Mouse (Mus musculus) macrophage (primary cell): ENCODE results near the gene Coa4. TPM values are rescaled to one million over a fixed set of nuclear protein-coding genes. Genes with fewer than 3 reads are reported as not detected.

Source experiments
- H3K27ac ChIP-seq: fragments of 350-480 bp; formaldehyde crosslinking; 2 replicates; pipeline ENCODE4 v1.9.0; 2021
- H3K36me3 ChIP-seq: fragments of 350-480 bp; formaldehyde crosslinking; 2 replicates; pipeline ENCODE4 v1.9.0; 2021; ENCODE audit errors: inconsistent target
- H3K4me3 ChIP-seq: fragments of 350-480 bp; formaldehyde crosslinking; 2 replicates; pipeline ENCODE4 v1.9.0; 2021; ENCODE audit errors: inconsistent target
- H3K79me2 ChIP-seq: fragments of 350-480 bp; formaldehyde crosslinking; 2 replicates; pipeline ENCODE4 v1.9.0; 2021; ENCODE audit errors: inconsistent target
- WGBS: methylation state at CpG from one replicate; pipeline ENCODE4 v1.1.7; 2026; ENCODE audit warnings: inconsistent platforms; ENCODE audit not compliant: missing documents; 5-methylcytosine and 5-hydroxymethylcytosine counted together
- polyA plus RNA-seq: library from polyadenylated mRNA; stranded (reverse); fragments of 250-400 nt; gene quantifications from 3 replicates; pipeline ENCODE4 v1.2.4, GENCODE M21; 2018; ENCODE audit warnings: inconsistent platforms

The Coa4 gene
- polyA plus RNA-seq, 1 experiment from 2014 or later, result 48.0 TPM

DNA sequence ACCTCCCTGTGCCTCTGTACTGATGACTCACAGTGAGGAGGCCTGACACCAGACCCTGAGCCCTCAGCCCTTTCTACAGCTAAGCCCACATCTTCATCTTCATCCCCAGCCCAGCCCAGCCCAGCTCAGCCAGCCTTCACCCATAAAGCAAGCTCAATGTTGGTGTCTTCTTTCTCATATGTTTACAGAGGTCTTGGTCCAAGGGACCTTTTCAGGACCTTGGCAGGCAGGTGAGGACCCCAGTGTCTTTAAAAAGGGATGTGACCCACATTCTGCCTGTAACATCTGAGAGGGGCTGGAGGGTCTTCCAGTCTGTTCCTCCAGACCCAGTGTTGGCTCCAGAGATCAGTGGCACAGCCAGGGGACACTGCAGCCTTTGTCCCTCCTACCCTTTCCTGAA, 37.4 kb upstream of the Coa4 start:
- H3K27ac ChIP-seq, result no peak overlapping the region
- H3K36me3 ChIP-seq, result peaks cover 36% of the 10 kb centered on the region
- H3K79me2 ChIP-seq, result peaks cover 31% of the 10 kb centered on the region
- no peak overlapping the region for H3K4me3 ChIP-seq

DNA sequence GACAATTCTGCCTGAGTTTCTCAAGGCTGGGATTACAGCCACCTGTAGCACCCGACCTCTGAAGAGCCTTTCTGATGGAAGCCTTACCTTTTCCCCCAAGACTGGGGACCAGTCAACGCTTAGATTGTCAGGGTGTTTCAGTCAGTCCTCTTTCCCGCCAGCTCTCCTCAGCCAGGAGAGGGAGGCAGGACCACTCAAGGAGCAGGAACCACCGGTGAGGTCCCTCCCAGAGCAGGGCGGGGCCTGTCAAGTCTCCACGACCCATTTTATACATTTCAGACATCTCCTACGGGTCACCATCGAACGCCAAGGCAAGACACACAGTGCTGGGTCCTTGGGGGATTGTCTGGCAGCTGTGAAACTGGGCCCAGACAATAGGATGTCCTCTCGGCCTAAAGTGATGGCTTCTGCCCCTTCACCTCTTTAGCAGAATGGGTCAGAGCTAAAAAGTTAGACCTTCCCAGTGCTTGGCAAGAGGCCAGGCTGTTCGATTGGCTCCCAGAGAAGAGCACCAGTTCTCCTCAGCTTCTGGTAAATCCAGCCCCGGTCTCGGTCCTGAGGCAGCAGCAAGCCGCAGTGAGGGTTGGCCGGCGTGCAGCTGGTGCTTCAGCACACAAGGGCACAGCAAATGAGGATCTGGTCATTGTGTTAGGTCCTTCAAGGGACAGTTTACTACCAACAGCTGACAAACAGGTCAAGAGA, 36.4 kb upstream of the Coa4 start:
- no peak overlapping the region for H3K27ac ChIP-seq
- H3K4me3 ChIP-seq, result no peak overlapping the region
- 86% methylated on average over 16 of the region's 16 CpGs for WGBS
- H3K36me3 ChIP-seq, result peaks cover 36% of the 10 kb centered on the region
- peaks cover 21% of the 10 kb centered on the region for H3K79me2 ChIP-seq

DNA sequence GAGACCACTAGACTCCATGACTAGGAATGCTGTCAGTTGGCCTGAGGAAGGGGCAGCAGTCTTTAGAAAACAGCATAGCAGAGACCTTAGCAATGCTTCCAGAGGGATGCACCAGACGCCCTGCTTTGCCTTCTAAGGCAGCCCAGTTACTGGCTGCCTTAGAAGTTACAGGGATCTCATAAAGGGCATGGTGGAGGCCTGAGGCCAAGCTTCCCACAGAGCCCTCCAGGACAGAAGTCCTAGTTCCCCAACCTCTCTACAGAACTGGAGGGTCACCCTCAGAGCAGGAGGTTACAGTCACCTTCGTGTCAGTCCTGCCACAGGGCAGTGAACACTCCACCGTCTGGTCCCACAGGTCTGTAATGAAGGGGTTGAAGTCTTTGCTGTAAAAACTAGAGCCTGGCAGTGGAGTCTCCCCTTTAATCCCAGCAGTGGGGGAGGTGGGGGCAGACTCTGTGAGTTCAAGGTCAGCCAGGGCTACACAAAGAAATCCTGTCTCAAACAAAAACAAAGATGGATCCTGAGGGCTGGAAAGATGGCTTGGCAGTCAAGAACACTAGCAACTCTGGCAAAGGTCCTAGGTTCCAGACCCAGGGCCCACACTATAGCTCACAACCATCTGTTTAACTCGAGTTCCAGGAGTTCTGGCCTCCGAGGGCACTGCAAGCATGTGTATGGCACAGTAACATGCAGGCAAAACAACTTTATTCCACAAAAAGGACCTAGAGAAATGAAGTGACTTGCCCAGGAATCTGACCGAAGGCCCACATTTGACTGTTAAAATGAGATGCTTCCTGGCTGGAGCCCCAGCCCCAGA, 35.6 kb upstream of the Coa4 start:
- 78% methylated on average over 6 of the region's 6 CpGs for WGBS
- H3K36me3 ChIP-seq, result peaks cover 36% of the 10 kb centered on the region
- no peak overlapping the region for H3K27ac ChIP-seq
- peaks cover 15% of the 10 kb centered on the region for H3K79me2 ChIP-seq
- no peak overlapping the region for H3K4me3 ChIP-seq

DNA sequence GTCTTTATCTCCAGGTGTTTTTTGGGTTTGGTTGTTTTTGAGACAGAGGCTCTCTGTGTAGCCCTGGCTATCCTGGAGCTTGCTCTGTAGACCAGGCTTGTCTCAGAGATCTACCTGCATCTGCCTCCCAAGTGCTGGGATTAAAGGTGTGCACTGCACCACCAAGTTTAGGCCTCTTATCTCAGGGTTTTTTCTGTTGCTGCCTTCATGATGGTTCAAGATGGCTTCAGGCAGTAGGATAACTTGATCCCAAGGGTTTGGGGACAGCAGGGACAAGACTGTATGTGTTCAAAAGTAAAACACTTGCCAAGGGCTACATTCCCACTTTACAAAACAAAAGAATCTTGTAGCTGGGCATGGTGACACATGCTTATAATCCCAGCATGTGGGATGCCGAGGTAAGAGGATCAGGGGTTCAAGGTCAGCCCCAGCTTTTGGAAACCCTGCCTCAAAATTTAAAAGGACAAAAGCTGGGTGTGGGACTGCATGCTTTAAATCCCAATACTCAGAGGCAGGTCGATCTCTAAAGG, 35.0 kb upstream of the Coa4 start:
- Histone ChIP-seq H3K79me2 (peaks cover 8% of the 10 kb centered on the region), H3K36me3 (peaks cover 30% of the 10 kb centered on the region), H3K4me3 (no peak overlapping the region), H3K27ac (no peak overlapping the region)
- WGBS, result 46% methylated on average over 2 of the region's 2 CpGs

DNA sequence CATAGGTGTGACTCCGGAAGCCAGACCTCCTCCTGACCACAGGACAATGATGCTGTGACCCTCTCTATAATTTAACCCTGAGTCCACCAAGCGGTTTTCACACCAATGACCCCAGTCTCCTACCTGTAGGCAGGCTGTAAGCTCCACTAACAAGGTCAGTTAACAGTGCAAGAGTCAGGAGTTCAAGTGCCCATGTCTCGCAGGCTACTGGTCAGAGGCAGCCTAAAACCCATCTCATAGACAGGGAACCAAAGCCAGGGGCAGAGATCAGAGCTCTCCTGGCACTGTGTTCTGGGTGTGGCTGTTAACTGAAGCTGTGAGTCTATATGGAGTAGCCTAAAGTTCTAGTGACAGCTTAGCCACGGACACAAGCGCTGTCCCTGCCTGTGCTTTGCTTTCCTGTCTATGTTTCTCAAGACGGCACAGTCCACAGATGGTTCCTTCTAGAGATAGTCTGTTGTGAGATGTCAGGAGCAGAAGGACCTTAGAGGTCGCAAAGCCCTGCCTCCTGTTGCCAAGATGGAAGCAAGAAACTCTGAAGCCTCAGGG, 34.4 kb upstream of the Coa4 start:
- Histone ChIP-seq H3K27ac (0 out of 2 replicates have a peak overlapping the region, but pooled peaks have one; percentile 2), H3K79me2 (peaks cover 3% of the 10 kb centered on the region), H3K4me3 (no peak overlapping the region), H3K36me3 (peaks cover 25% of the 10 kb centered on the region)
- WGBS, result 39% methylated on average over 7 of the region's 7 CpGs

DNA sequence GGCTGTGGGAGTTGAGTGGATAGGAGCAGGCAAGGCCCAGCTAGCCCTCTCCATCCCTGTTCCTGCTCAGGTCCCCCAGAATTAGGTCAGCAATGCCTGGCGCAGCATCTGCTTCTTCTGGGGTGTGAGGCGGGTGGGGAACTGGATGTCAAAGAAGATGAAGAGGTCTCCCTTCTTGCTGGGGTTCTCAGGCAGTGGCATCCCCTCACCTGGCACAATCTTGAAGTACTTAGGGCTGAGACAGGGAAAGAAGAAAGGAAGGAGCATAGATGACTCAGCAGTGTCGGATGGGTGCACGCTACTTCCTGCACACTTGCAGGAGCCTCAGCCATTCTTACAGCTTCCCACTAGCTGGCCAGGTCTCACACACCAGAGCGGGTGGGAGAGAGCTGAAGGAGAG, 33.8 kb upstream of the Coa4 start:
- peaks cover 19% of the 10 kb centered on the region for H3K36me3 ChIP-seq
- WGBS, result 23% methylated on average over 5 of the region's 5 CpGs
- H3K27ac ChIP-seq, result 0 out of 2 replicates have a peak overlapping the region, but pooled peaks have one; percentile 2

DNA sequence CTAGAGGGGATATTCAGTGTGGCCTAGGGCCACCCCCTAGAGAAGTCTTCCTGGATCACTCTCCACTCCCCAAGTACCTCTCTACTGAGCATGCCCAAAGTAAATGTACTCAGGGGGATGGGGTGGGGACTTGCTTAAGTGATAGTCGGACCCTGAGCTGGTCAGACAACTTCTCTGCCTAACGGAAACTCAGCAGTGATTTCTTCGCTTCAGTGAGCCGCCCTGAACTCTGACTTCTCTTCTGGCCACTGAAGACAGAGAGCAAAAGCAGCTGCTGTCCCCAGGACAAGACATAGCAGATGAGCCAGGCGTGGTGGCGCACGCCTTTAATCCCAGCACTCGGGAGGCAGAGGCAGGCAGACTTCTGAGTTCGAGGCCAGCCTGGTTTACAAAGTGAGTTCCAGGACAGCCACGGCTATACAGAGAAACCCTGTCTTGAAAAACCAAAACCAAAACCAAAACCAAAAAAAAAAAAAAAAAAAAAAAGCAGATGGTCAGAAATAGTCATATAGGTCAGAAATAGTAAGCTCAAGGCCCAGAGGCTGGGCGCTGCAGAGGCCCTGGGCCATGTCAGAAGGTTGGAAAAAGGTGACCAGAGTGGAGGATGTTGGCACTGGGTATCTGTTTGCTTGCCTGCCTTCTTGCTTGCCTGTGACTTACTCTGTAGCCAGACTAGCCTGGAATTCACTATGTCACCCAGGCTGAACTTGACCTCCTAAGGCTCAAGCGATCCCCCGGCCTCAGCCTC, 32.0 kb upstream of the Coa4 start:
- WGBS, result 70% methylated on average over 13 of the region's 13 CpGs
- Histone ChIP-seq H3K79me2 (no peaks in the 10 kb centered on the region), H3K27ac (no peak overlapping the region), H3K4me3 (no peak overlapping the region), H3K36me3 (peaks cover under 1% of the 10 kb centered on the region; the same call in 1 of the 2 replicates)

More for the DNA sequence above, 33.8 kb upstream of the Coa4 start:
- no peak overlapping the region for H3K4me3 ChIP-seq
- no peaks in the 10 kb centered on the region; the same call in 1 of the 2 replicates for H3K79me2 ChIP-seq

DNA sequence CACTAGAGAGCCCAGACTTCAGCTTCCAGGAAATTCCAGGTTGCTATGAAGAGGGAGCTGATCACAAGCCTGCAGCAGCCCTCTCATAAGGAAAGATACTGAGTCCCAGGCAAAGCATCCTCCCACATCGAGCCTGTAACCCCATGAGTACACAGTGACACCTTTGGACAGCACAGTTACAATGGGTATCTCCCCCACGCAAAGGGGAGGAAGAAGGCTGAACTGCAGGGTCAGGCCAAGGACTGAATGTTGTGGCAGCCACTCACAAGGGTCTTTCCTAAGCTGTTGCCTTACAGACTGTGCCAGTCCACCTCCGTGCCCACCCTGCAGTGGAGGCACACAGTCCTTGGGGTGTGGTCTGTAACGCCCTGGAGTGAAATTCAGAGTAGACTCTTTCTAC, 30.4 kb upstream of the Coa4 start:
- H3K79me2 ChIP-seq, result no peaks in the 10 kb centered on the region
- no peak overlapping the region for H3K27ac ChIP-seq
- 87% methylated on average over 4 of the region's 4 CpGs for WGBS
- no peaks in the 10 kb centered on the region for H3K36me3 ChIP-seq
- no peak overlapping the region for H3K4me3 ChIP-seq

DNA sequence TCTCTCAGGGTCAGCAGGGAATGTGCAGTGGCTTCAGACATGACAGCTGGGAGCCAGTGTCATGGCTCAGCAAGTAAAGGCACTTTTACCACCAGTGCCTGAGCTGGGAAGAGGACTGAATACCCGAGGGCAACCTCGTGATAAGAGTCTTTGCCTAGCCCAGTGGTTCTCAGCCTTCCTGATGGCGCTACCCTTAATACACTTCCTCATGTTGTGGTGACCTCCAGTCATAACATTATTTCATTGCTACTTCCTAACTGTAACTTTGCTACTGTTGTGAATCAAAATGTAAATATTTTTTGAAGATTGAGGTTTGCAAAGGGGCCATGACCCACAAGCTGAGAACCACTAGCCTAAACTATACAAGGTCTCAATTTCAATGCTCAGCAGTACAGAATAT, 28.2 kb upstream of the Coa4 start:
- Histone ChIP-seq H3K36me3 (no peaks in the 10 kb centered on the region), H3K27ac (peak overlapping the region; percentile 56), H3K79me2 (no peaks in the 10 kb centered on the region), H3K4me3 (no peak overlapping the region)
- WGBS, result 0% methylated on average over 3 of the region's 3 CpGs

DNA sequence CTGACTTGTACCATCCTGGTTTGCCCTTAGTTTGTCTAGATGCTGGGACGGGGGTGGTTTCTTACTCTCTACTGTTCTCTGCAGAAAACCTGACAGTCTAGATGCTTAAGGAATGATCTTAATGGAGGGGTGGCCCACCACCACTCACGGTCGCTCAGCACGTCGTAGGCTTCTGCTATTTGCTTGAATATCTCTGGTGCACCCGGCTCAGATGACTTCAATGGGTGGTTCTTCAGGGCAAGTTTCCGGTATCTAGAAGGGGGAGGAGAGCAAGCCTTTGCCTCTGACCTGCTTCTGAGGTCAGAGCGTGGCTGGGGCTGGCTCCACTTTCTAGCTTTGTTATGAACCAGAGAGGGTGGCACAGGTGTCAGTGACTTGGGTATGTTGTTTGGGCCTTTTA, 25.3 kb upstream of the Coa4 start:
- Histone ChIP-seq H3K27ac (no peak overlapping the region), H3K36me3 (no peaks in the 10 kb centered on the region), H3K79me2 (no peaks in the 10 kb centered on the region), H3K4me3 (no peak overlapping the region)
- 78% methylated on average over 8 of the region's 8 CpGs for WGBS

DNA sequence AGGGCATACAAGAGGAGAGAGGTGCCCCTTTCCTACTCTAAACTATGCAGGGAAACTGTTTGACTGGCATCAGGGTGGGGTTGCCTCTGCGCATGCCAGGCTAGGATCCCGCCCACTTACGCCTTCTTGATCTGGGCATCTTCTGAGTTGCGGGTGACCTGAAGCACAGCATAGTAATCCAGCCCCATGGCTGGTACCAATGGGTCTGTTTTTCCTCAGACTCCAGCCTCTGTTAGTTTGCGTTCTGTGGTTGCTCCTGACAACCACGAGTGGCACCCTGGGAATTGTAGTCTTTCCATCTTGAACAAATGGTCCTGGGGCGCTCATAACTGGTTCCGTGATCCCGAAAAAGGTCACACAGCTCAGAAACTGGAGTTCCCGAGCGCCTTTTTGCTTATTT, 22.3 kb upstream of the Coa4 start, which contains the start of gene Dnajb13:
TSS of gene Dnajb13 (minus strand) at position 388 of the 400 bp plus-strand sequence.
- 77% methylated on average over 11 of the region's 11 CpGs for WGBS
- Histone ChIP-seq H3K27ac (no peak within 1 kb of the TSS), H3K4me3 (no peak within 1 kb of the TSS), H3K36me3 (no peaks in the 10 kb centered on the region), H3K79me2 (no peaks in the 10 kb centered on the region)

DNA sequence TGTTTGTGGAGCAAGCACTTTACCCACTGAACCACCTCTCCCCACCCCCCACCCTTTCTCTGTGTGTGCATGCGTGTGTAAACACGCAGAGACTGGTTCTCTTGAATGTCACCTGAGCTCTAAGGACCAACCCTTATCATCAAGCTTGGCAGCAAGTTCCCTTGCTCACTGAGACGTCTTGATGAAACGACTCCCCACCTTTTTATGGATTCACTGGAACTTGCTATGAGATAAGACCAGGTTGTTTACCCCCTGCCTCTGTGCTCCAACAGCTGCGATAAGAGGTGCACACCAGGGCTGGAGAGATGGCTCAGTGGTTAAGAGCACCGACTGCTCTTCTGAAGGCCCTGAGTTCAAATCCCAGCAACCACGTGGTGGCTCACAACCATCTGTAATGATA, 16.7 kb upstream of the Coa4 start:
- H3K79me2 ChIP-seq, result no peaks in the 10 kb centered on the region
- no peaks in the 10 kb centered on the region for H3K36me3 ChIP-seq
- no peak overlapping the region for H3K27ac ChIP-seq
- H3K4me3 ChIP-seq, result no peak overlapping the region
- 60% methylated on average over 7 of the region's 7 CpGs for WGBS

DNA sequence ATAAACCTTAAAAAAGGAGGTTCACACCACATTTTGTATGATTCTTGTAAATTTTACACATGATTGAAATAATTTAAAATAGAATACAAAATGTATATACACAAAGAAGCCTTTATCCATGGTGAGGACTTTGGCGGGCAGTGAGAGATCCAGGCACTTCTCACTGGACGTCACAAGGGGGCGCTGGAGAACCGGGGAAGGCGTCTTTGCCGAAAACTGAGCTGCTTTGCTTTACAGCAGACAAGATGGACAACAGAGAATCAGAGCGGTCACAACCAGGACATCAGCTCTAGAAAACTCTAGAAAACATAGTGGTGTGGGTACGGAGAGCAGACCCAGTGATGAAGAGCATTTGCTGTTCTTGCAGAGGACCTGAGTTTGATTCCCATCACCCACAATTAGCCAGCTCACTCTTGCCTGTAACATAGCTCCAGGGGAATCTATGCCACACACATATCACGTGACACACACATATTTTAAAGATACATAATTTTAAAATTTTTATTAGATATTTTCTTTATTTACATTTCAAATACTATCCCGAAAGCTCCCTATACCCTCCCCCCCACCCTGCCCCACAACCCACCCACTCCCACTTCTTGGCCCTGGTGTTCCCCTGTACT, 16.1 kb upstream of the Coa4 start:
- H3K27ac ChIP-seq, result no peak overlapping the region
- no peak overlapping the region for H3K4me3 ChIP-seq
- H3K36me3 ChIP-seq, result no peaks in the 10 kb centered on the region
- H3K79me2 ChIP-seq, result no peaks in the 10 kb centered on the region
- 15% methylated on average over 9 of the region's 10 CpGs for WGBS

DNA sequence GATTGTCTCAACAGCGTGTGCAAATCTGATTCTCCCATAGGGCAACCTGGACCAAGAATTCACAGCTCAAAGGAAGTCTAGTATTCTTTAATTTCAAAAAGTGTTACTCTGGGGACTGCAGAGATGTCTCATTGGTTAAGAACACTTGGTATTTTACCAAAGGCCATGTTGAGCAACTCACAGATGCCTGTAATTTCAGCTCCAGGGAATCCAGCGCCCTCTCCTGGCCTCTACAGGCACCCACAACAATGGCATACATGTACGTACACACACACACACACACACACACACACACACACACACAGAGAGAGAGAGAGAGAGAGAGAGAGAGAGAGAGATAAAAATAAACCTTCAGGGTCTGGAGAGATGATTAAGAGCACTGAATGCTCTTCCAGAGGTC, 14.6 kb upstream of the Coa4 start:
- no peaks in the 10 kb centered on the region for H3K36me3 ChIP-seq
- 75% methylated on average over 2 of the region's 3 CpGs for WGBS
- H3K27ac ChIP-seq, result no peak overlapping the region
- H3K4me3 ChIP-seq, result no peak overlapping the region
- no peaks in the 10 kb centered on the region for H3K79me2 ChIP-seq
